Comparison of ENCODE assay signal across 7 mouse cellular contexts in the genomic region with DNA sequence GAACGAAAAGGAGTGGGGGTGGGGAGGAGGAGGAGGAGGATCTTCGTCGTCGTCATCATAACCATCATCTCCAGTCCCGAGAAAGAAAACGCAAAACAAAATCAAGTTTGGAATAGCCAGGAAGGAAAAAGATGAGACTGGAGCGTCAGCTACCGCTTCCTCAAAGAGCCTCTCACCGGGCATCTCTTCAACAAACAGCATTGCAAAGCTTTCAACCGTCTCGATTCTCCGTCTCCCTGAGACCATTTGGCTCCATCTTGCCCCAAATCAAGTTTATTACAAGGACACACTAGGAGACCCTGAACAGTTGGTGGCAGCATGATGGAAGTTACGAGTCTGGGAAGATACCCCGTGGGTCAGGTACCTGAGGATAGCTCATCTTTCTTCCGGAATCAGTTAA. TPM values are rescaled to one million over a fixed set of nuclear protein-coding genes. Genes with fewer than 3 reads are reported as not detected.
DNase-seq lines count a peak whose midpoint lies in the region; ATAC-seq and TF ChIP-seq lines count a peak whose summit lies in the region.

No protein-coding gene starts in this region.

- H3K27me3 ChIP-seq in forebrain, embryonic 12.5 days: peaks cover 56% of the 10 kb centered on the region
- H3K27me3 ChIP-seq in intestine, embryonic 15.5 days (replicated peaks): peaks cover 41% of the 10 kb centered on the region
- peaks cover 49% of the 10 kb centered on the region for H3K27me3 ChIP-seq in neural tube, embryonic 15.5 days (replicated peaks)

- H3K4me3 ChIP-seq in left cerebral cortex, adult 2 months: peak overlapping the region; percentile 64
- H3K4me3 ChIP-seq in forebrain, embryonic 12.5 days (replicated peaks): peak overlapping the region; percentile 33
- peak overlapping the region; percentile 23 for H3K4me3 ChIP-seq in intestine, embryonic 15.5 days (replicated peaks)
- H3K4me3 ChIP-seq in neural tube, embryonic 15.5 days (replicated peaks): peak overlapping the region; percentile 38

- intact Hi-C loops in left cerebral cortex, adult 2 months (cut with DNase I): no loop called here

- H3K4me2 ChIP-seq in forebrain, embryonic 12.5 days: peak overlapping the region; percentile 58
- peak overlapping the region; percentile 55 for H3K4me2 ChIP-seq in intestine, embryonic 15.5 days (replicated peaks)
- peak overlapping the region; percentile 74 for H3K4me2 ChIP-seq in neural tube, embryonic 15.5 days

- H3K9ac ChIP-seq in forebrain, embryonic 12.5 days: 0 out of 2 replicates have a peak overlapping the region, but pooled peaks have one; percentile 34
- no peak overlapping the region for H3K9ac ChIP-seq in intestine, embryonic 15.5 days
- peak overlapping the region; percentile 28; the same call in 1 of the 2 replicates for H3K9ac ChIP-seq in neural tube, embryonic 15.5 days (replicated peaks)

- no peak for DNase-seq in left cerebral cortex, adult 2 months (ENCODE audit: extremely low spot score in 1 of 2, low spot score in 2 of 2)
- no peak for DNase-seq in left cerebral cortex, adult 9 months (ENCODE audit: low spot score in 2 of 2)
- no peak for DNase-seq in spleen, postnatal 14 days (ENCODE audit: low spot score in 2 of 2)
- DNase-seq in MN1 (ENCODE audit: low spot score): no peak

- peaks cover 23% of the 10 kb centered on the region for H3K4me1 ChIP-seq in forebrain, embryonic 12.5 days
- H3K4me1 ChIP-seq in intestine, embryonic 15.5 days (replicated peaks): peaks cover 20% of the 10 kb centered on the region
- peaks cover 12% of the 10 kb centered on the region for H3K4me1 ChIP-seq in neural tube, embryonic 15.5 days

- no peak for TF ChIP-seq CTCF in left cerebral cortex, adult 2 months (IDR thresholded peaks at IDR 0.05)

- peak overlapping the region; percentile 82 for H3K27ac ChIP-seq in left cerebral cortex, adult 2 months
- H3K27ac ChIP-seq in forebrain, embryonic 12.5 days: no peak overlapping the region
- H3K27ac ChIP-seq in intestine, embryonic 15.5 days: no peak overlapping the region
- no peak overlapping the region for H3K27ac ChIP-seq in neural tube, embryonic 15.5 days (replicated peaks)

- no peak for ATAC-seq in forebrain, embryonic 12.5 days (ENCODE audit: low FRiP score)
- ATAC-seq in intestine, embryonic 15.5 days: no peak
- ATAC-seq in neural tube, embryonic 15.5 days (ENCODE audit: low FRiP score): no peak

- H3K9me3 ChIP-seq in forebrain, embryonic 12.5 days: no peaks in the 10 kb centered on the region
- no peaks in the 10 kb centered on the region for H3K9me3 ChIP-seq in intestine, embryonic 15.5 days
- no peaks in the 10 kb centered on the region for H3K9me3 ChIP-seq in neural tube, embryonic 15.5 days (replicated peaks)

- 11% methylated on average over 15 of the region's 15 CpGs for WGBS in forebrain, embryonic 12.5 days
- 7% methylated on average over 15 of the region's 15 CpGs for WGBS in intestine, embryonic 15.5 days
- WGBS in neural tube, embryonic 15.5 days: 13% methylated on average over 15 of the region's 15 CpGs

- no peaks in the 10 kb centered on the region for H3K36me3 ChIP-seq in forebrain, embryonic 12.5 days (replicated peaks)
- no peaks in the 10 kb centered on the region for H3K36me3 ChIP-seq in intestine, embryonic 15.5 days
- H3K36me3 ChIP-seq in neural tube, embryonic 15.5 days: no peaks in the 10 kb centered on the region

RNA-seq across cellular contexts. Expression of a gene that starts 0.4 kb away (rescaled TPM):
- total RNA-seq in left cerebral cortex, adult 2 months (2021): 100 to 1,000 TPM in 1 of 2 experiments, 10 to 100 TPM in 1; 78.6 to 101 TPM
- polyA plus RNA-seq in forebrain, embryonic 12.5 days (2016; fragmentation: Nextera tagmentation; extraction: Ambion mirVana): 1.4 and 1.6 TPM in 2 replicates
- 0.21 and 0.45 TPM in 2 replicates for polyA plus RNA-seq in intestine, embryonic 15.5 days (2015; fragmentation: Nextera tagmentation; extraction: Ambion mirVana)
- 5.1 and 5.5 TPM in 2 replicates for polyA plus RNA-seq in neural tube, embryonic 15.5 days (2015; fragmentation: Nextera tagmentation; extraction: Ambion mirVana)

RNA-seq across cellular contexts. Expression of a gene that starts 41.0 kb away (rescaled TPM):
- 10 to 100 TPM; 34.8 to 36.5 TPM for total RNA-seq in left cerebral cortex, adult 2 months (2021)
- 65.9 and 67.6 TPM in 2 replicates for polyA plus RNA-seq in forebrain, embryonic 12.5 days (2016; fragmentation: Nextera tagmentation; extraction: Ambion mirVana)
- polyA plus RNA-seq in intestine, embryonic 15.5 days (2015; fragmentation: Nextera tagmentation; extraction: Ambion mirVana): 51.6 and 57.1 TPM in 2 replicates
- 70.7 and 81.3 TPM in 2 replicates for polyA plus RNA-seq in neural tube, embryonic 15.5 days (2015; fragmentation: Nextera tagmentation; extraction: Ambion mirVana)
